Mouse (Mus musculus) CH12.LX (cell line): ENCODE measurements around the gene Atrnl1.

Source experiments
- BHLHE40 ChIP-seq: IDR thresholded peaks from 2 replicates; pipeline ENCODE4 v1.6.1; 2011; ENCODE audit warnings: mild to moderate bottlenecking, low read depth, low read length, improper control_type of control experiment
- POLR2A ChIP-seq: IDR thresholded peaks from 2 replicates; pipeline ENCODE4 v1.6.1; 2011; ENCODE audit warnings: low read depth, mild to moderate bottlenecking, improper control_type of control experiment, low read length
- ZC3H11A ChIP-seq: IDR thresholded peaks from 2 replicates; pipeline ENCODE4 v1.6.1; 2012; ENCODE audit warnings: low read depth, mild to moderate bottlenecking, inconsistent platforms, low read length, improper control_type of control experiment

DNA sequence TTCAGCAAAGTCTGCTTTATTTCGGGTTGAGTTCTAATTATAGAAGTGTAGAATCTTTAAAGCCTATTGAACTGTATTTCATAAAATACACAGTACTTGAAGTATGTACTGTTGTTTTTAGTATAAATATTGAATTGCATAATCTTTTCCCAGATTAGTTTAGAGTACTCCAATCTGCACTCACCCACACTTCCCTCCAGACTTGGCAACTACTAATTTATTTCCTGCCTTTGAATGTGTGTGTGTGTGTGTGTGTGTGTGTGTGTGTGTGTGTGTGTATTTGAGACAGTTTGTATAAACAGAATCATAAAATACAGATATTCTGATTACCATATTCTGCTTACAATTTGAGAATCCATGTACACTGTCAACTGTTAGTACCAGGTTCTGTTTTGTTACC, 328.3 kb downstream of the Atrnl1 start:
- TF ChIP-seq POLR2A (no peak), ZC3H11A (no peak), BHLHE40 (no peak)
